Mouse (Mus musculus): ENCODE results near the gene Aldh16a1.

- TF ChIP-seq CTCF (IDR thresholded peaks at IDR 0.05; ENCODE audit: low read depth): no peak
- TF ChIP-seq EP300 (IDR thresholded peaks at IDR 0.05; ENCODE audit: low read depth): no peak
These were observed 14.3 kb downstream of the Aldh16a1 start for GRCm38 (mm10) chr7:45139904-45140723.

All from heart, postnatal 0 days (tissue).